Mouse (Mus musculus) 3134 (cell line): ENCODE data around the gene Msh2.

Source experiments
- DNase-seq: peaks from one replicate; pipeline ENCODE4 v3.0.0-alpha.2; 2011; ENCODE audit warnings: low spot score; ENCODE audit not compliant: insufficient read length; ENCODE audit errors: extremely low read depth

Msh2 gene

GRCm38 (mm10) chr17:87698996-87699765 is 27.1 kb downstream of the Msh2 start:
- DNase-seq: peak; percentile 73

- no peak for DNase-seq
These were observed 28.0 kb downstream of the Msh2 start for GRCm38 (mm10) chr17:87700101-87700500.

DNA sequence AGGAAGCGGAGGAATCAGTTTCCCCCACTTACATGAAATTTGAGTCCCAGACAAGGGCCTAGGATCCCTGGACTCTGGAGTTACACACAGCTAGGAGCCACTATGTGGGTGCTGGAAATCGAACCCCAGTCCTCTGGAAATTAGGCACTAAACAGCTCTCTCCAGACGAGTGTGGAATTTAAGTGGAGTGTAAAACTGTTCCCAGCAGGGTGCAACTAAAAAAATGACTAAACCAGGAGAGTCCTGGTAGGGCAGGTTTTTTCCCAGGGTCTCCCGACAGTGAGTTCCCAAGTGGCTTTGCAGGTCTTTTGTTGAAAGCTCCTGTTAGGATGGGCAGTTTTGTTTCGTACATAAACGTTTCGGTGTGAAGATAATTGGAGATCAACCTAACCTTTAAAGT is 52.6 kb downstream of the Msh2 start:
- no peak for DNase-seq

DNA sequence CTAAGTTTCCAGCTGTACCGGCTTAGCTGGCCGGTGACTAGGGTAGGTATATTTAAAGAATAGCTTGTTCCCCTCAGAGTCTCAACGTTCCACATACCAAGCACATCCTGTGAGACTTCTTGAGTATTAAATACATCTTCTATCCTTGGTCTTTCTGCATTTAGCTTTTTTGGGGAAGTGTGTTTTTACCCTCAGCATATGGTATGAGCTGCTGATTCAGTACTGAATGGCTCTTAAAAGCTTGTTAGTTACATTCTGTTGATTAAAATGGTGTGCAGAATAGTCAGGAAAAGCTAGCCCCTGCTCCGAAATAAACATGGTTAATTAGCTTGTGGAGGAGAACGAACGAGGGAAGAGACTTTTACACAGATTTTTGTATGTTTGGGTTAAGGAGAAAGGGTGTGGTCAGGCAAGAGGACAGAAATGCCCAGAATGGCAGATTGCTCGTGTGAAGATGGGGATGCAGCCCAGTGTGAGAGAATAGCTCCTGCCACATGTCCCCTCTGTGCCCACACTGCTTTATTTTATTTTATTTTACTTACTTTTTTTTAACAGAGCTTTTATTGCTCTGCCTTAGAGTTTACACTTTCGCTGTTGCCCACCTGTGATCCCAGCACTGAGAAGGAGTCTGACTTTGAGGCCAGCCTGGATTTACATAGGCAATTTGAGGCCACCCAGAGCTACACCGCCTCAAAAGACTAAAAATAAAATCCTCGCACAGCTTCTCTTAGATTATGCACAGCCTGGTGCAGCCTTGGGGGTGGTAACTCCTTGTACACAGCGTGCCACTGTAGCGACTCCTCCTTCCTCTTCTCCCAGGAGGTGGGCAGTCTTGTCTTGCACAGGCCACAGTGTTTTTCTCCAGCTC is 54.6 kb downstream of the Msh2 start:
- DNase-seq: no peak

GRCm38 (mm10) chr17:87731962-87732361 is 59.8 kb downstream of the Msh2 start:
- no peak for DNase-seq

DNA sequence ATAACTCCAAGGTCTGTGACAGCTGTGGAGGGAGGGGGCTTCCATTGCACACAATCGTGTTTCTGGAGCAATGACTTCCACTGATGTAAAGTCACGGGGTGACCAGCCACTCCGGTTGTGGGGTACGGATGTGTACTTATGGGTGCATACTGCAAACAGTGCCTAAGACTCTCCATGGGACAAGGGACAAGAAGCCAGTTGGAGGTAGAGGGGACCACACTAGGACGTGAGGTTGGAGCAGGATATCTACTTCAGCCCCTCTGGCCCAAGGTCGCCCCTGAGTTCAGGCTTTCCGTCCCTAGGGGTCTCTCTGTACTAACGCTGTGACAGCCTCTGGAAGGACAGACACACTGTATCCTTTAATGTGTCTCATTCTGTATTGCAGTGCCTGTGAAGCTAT is 62.3 kb downstream of the Msh2 start:
- no peak for DNase-seq

- DNase-seq: no peak
These were observed 65.0 kb downstream of the Msh2 start for GRCm38 (mm10) chr17:87737144-87737543.

- no peak for DNase-seq
These were observed 67.7 kb downstream of the Msh2 start for GRCm38 (mm10) chr17:87739835-87740234.

DNA sequence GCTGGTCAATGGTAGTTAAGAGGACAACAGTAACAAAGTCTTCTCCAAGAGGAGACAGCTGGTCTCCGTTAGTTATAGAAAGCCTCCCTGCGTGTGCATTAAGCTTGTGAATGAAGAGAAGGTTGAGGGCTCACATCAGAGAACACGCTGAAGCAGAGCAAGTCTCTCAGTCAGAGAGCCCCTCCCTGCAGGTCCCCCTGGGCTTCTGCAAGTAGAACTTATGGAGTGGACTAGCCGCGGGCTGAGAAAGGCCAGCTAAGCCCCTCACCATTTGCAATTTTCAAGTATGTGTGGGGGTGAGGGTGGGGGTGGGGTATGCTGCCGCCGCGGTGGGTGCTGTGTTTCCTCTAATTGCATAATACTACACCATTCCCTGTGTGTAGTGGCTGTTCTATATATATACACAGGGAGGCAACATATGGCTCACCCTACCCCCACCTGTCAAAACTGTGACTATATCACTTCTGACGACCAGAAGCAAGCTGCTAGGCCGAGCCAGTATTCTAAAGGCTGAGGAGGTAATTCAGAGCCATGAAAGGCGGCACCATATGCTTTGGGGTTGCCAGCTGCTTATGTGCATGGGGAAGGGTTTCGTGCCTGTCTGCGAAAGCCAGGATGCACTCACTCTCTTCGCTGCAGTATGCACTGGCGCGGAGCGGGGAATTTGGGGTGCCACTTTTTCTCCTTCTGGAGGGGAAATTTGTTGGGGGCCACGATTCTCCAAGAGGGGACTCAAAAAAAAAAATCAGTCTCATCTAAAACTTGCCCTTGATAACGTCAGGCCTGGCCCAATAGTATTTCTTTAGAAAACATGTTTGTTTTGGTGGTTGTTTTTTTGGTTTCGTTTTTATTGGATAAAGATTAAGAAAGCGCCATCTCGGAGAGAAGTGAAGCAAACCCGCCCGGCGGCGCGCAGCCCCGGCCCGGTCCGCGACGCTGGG is 73.1 kb downstream of the Msh2 start:
- DNase-seq: no peak

GRCm38 (mm10) chr17:87745926-87746888 is 74.1 kb downstream of the Msh2 start:
- DNase-seq: no peak

- DNase-seq: no peak
These were observed 88.2 kb downstream of the Msh2 start for GRCm38 (mm10) chr17:87760315-87760714.

- DNase-seq: peak; percentile 39
These were observed 91.0 kb downstream of the Msh2 start for GRCm38 (mm10) chr17:87763146-87763545.

DNA sequence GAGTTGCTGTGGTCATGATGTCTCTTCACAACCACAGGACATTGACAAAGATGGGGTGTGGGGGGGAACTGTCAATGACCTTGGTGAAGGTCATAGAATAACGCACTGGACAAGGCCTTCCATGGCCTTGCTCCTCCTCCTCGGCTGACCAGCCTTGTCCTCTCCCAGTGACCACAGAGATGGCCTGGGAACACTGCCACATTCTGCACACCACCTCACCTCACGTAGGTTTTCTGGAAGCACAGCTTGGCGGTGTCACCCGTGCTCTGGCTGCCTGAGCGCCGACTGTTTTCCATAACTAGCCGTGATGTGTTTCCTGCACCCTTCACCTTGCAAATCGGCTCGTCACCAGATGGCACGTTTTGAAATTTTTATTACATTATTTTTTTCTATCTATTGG is 92.9 kb downstream of the Msh2 start:
- DNase-seq: no peak

DNA sequence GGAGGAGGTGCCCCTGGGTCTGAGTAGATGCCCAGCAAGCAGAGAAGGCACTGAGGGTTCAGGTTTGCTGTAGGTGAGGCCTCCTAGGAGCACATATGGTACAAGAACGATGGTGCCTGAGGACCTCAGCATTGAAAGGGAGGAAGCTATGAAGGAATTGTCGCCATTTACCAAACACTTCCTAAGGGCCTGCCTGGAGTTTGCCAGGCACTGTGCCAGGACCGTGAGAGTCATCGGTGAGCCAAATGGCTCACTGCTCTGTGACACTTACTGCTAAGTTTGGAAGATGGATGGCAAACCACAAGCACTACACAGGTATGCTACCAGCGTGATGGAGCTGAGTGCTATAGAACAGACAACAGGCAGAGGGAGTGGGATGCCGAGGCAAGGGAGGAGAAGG is 94.8 kb downstream of the Msh2 start:
- no peak for DNase-seq

DNA sequence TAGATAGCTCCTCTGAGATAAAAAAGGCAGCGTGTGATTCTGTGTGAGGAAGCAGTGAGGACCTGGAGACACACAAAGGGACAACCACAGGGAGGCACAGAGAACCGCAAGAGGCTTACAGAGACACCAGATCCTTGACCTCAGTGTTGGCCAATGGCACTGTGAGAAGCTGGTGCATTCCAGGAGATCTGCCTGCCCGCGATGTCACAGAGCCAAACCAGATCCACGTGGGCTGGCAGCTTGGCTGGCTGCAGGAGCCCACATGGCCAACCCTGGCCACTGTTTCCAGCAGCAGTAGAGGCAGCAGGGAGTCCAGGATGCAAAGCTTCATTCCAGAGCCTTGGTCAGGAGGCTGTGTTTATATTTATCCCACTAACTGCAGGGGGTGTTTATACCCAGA is 98.6 kb downstream of the Msh2 start:
- DNase-seq: peak; percentile 80

GRCm38 (mm10) chr17:87773175-87773574 is 101.0 kb downstream of the Msh2 start:
- DNase-seq: no peak
